Mouse (Mus musculus) embryonic stem cell, embryonic (primary cell): Measurements from ENCODE around the gene Gm11444.

Experiments
- CTCF ChIA-PET, 4 experiments: fragments of 300-600 bp in 2 of 4; fragments of 350-600 bp in 2 of 4; sonication (Branson Sonifier 250); formaldehyde crosslinking; loops; one replicate each; lab custom pipeline; 2022; ENCODE audit warnings: inconsistent platforms in 2 of 4; lab: Charles Lee
- POLR2A ChIA-PET, 4 experiments: fragments of 300-600 bp in 2 of 4; fragments of 350-600 bp in 2 of 4; sonication (Branson Sonifier 250); formaldehyde crosslinking; loops; one replicate each; lab custom pipeline; 2022; ENCODE audit warnings: antibody characterized with exemption in 4 of 4, inconsistent platforms in 1 of 4; lab: Charles Lee

The Gm11444 gene

GRCm38 (mm10) chr11:85814678-85815077, 35.5 kb downstream of the Gm11444 start:
- ChIA-PET CTCF (no interaction called here), POLR2A (no interaction called here)

GRCm38 (mm10) chr11:85812201-85812966, 37.7 kb downstream of the Gm11444 start:
- POLR2A ChIA-PET = interaction anchor here in 1 of 4 experiments (0.5 kb wide), 1 partner anchor 35 kb away, joined by 3 read pairs; no protein-coding TSS in a partner anchor
- CTCF ChIA-PET = no interaction called here

- ChIA-PET CTCF (interaction anchor here in 2 of 4 experiments (0.7 to 1.3 kb wide), 2 partner anchors 11 to 12 kb away, joined by 3 to 4 read pairs; no protein-coding TSS in a partner anchor), POLR2A (no interaction called here)
Measured at GRCm38 (mm10) chr11:85811676-85812075, 38.5 kb downstream of the Gm11444 start.

GRCm38 (mm10) chr11:85811229-85811628, 38.9 kb downstream of the Gm11444 start:
- CTCF ChIA-PET = interaction anchor here in 2 of 4 experiments (0.7 to 1.3 kb wide), 2 partner anchors 11 to 13 kb away, joined by 3 to 4 read pairs; no protein-coding TSS in a partner anchor
- POLR2A ChIA-PET = interaction anchor here in 1 of 4 experiments (1.0 kb wide), 1 partner anchor 12 kb away, joined by 4 read pairs; no protein-coding TSS in a partner anchor

DNA sequence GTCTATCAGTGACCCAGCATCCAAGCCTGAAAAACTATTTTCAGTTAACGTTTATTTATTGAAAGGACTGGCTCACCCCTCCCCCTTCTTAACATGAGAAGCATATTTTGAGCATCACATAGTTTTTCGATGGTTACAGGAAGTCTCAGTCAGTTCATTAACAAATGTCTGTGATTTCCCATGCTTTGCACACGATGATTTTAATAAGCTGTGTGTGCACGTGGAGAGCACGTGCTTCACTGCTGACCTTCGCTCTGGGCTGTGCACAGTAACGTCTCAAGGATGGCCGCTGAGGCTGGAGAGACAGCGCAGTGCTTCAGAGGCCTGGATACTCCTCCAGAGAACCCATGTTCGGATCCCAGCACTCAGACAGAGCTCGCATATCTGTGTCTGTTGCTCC, 42.8 kb downstream of the Gm11444 start:
- CTCF ChIA-PET = interaction anchor here in 2 of 4 experiments (1.5 to 1.6 kb wide), 2 partner anchors 15 to 16 kb away, joined by 3 read pairs; no protein-coding TSS in a partner anchor
- POLR2A ChIA-PET = interaction anchor here in 2 of 4 experiments (0.7 to 0.8 kb wide), 2 partner anchors 11 to 35 kb away, joined by 3 to 4 read pairs; no protein-coding TSS in a partner anchor

- ChIA-PET POLR2A (interaction anchor here in 1 of 4 experiments (0.6 kb wide), 2 partner anchors 25 to 111 kb away, joined by 3 read pairs; no protein-coding TSS in a partner anchor), CTCF (interaction anchor here in 3 of 4 experiments (0.5 to 1.8 kb wide), 4 partner anchors 17 to 446 kb away, joined by 3 to 5 read pairs (median 4); no protein-coding TSS in a partner anchor)
Measured at GRCm38 (mm10) chr11:85805779-85806178, 44.4 kb downstream of the Gm11444 start.

DNA sequence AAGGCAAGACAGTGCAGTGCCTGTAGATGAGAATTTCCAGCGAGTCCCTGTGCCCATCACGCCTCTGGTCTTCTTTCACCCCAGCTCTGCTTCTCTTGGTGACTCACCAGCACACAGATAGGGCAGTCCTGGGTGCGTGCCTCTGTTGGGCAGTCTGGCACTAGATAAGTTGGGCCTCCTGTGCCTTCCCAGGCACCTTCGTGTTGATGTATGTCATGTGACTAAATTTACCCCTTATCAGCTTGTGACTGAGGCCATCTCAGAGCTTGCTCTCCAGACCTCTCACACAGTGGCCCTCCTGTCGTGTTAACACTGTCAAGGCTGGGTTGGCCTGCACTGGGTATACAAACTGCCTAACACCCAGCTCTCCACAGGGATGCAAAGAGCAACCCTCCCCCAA, 46.1 kb downstream of the Gm11444 start:
- ChIA-PET POLR2A (no interaction called here), CTCF (interaction anchor here in 1 of 4 experiments (0.9 kb wide), 1 partner anchor 38 kb away, joined by 3 read pairs; no protein-coding TSS in a partner anchor)

DNA sequence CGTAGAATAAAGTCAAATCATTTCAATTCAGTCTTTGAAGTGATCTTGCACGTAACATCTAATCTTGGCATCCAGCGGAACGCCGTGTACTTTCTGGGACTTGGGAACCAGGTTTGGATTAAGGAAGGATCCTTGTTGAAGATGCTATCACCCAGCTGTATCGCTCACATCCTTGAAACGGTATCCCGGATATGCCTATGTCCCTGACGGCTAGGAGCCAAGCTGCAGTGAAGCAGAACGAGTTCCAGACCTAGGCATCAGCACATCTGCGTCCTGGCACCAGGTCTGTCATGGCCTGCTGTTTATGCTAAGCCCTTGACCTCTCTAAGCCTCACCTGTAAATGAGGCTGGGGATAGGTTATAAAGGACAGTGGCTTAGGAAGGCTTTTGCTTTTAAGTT, 49.8 kb downstream of the Gm11444 start:
- CTCF ChIA-PET = interaction anchor here in 1 of 4 experiments (0.5 kb wide), 1 partner anchor 275 kb away, joined by 9 read pairs; no protein-coding TSS in a partner anchor
- POLR2A ChIA-PET = interaction anchor here in 2 of 4 experiments (0.6 to 1.5 kb wide), 2 partner anchors 10 to 186 kb away, joined by 3 to 4 read pairs; no protein-coding TSS in a partner anchor

- CTCF ChIA-PET = interaction anchor here in 1 of 4 experiments (0.5 kb wide), 1 partner anchor 275 kb away, joined by 9 read pairs; no protein-coding TSS in a partner anchor
- POLR2A ChIA-PET = interaction anchor here in 2 of 4 experiments (0.6 to 1.5 kb wide), 2 partner anchors 11 to 185 kb away, joined by 3 to 4 read pairs; no protein-coding TSS in a partner anchor
Measured at GRCm38 (mm10) chr11:85799856-85800255, 50.3 kb downstream of the Gm11444 start.

DNA sequence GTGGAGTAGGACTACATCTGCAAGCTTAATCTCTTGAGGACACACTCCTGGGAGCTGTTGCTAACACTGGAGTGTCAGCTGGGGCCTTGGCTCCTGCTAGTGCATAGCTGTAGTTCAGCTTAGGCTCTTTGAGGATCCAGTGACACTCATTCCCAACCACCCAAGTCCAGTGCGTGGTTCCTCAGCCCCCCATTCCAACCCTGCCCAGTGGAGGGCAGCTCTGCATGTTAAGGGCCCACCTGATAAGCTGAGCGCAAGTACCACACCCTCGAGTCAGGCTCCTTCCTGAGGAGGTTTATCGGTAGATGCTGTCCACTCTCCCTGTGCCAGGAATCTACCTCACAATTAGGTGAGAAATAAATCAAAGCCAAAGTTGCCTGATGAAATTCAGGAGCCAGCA, 50.7 kb downstream of the Gm11444 start:
- CTCF ChIA-PET = no interaction called here
- POLR2A ChIA-PET = interaction anchor here in 1 of 4 experiments (1.3 to 1.5 kb wide), 2 partner anchors 11 to 34 kb away, joined by 4 read pairs; no protein-coding TSS in a partner anchor
